ENCODE assay signal across 9 mouse cellular contexts in genomic region chr7:144838522-144839503, GRCm38 (mm10). TPM values are rescaled to one million over a fixed set of nuclear protein-coding genes. Genes with fewer than 3 reads are reported as not detected.
DNase-seq lines count a peak whose midpoint lies in the region; ATAC-seq lines count a peak whose summit lies in the region.
"Had no signal": no experiment of that assay in that cellular context is flagged by ENCODE, and none has a peak within 500 bp of the region (broad histone marks: within the 10 kb centered on the region; RNA-seq: fewer than 3 reads in every experiment).

No protein-coding gene starts in this region.

- peak; percentile 81 for DNase-seq in heart, adult 11 months
- no peak for DNase-seq in heart, adult 18-20 months
- peak; percentile 39 for DNase-seq in 416B (ENCODE audit: low read depth)
- peak; percentile 57 for DNase-seq in embryonic facial prominence, embryonic 11.5 days (ENCODE audit: low spot score)
- DNase-seq in left cerebral cortex, postnatal 25 days (ENCODE audit: low spot score in 2 of 2), result peak; percentile 12 to 15
- no peak for DNase-seq in ovary, postnatal 36 days (ENCODE audit: low spot score)

- intact Hi-C loops in left cerebral cortex, postnatal 25 days (cut with DNase I), result no loop called here

- no peaks in the 10 kb centered on the region for H3K36me3 ChIP-seq in embryonic facial prominence, embryonic 11.5 days (replicated peaks; ENCODE audit: control insufficient read depth, insufficient read depth, low read depth, low read length)
- no peaks in the 10 kb centered on the region for H3K36me3 ChIP-seq in neural tube, embryonic 14.5 days (ENCODE audit: control insufficient read depth, insufficient read depth, low read length)

- ATAC-seq in embryonic facial prominence, embryonic 11.5 days (replicated peaks; ENCODE audit: insufficient number of reproducible peaks, low FRiP score, low TSS enrichment, low read depth), result no peak
- peak; percentile 74 for ATAC-seq in neural tube, embryonic 14.5 days (ENCODE audit: low read depth)
- ATAC-seq in monocyte, adult 5-6 weeks (replicated peaks; ENCODE audit: insufficient number of reproducible peaks, low FRiP score, low TSS enrichment, poor library complexity, severe bottlenecking), result no peak

- peak overlapping the region; percentile 35 for H3K4me3 ChIP-seq in embryonic facial prominence, embryonic 11.5 days (ENCODE audit: low read depth, low read length)
- H3K4me3 ChIP-seq in neural tube, embryonic 14.5 days (ENCODE audit: low read depth, low read length), result peak overlapping the region; percentile 40

- H3K27me3 ChIP-seq in embryonic facial prominence, embryonic 11.5 days (ENCODE audit: control insufficient read depth, insufficient read depth, low read length), result peaks cover 53% of the 10 kb centered on the region
- peaks cover 44% of the 10 kb centered on the region for H3K27me3 ChIP-seq in neural tube, embryonic 14.5 days (ENCODE audit: control insufficient read depth, insufficient read depth, low read length)

- no peaks in the 10 kb centered on the region; the same call in 1 of the 2 replicates for H3K4me1 ChIP-seq in embryonic facial prominence, embryonic 11.5 days (ENCODE audit: control insufficient read depth, insufficient read depth, low read length)
- peaks cover 9% of the 10 kb centered on the region; the same call in 1 of the 2 replicates for H3K4me1 ChIP-seq in neural tube, embryonic 14.5 days (ENCODE audit: control insufficient read depth, insufficient read depth, low read length)

- peak overlapping the region; percentile 56 for H3K4me2 ChIP-seq in embryonic facial prominence, embryonic 11.5 days (ENCODE audit: low read depth, low read length)
- H3K4me2 ChIP-seq in neural tube, embryonic 14.5 days (ENCODE audit: low read depth, low read length), result peak overlapping the region; percentile 60

- WGBS in embryonic facial prominence, embryonic 11.5 days, result under 1% methylated on average over 94 of the region's 94 CpGs
- WGBS in neural tube, embryonic 14.5 days, result under 1% methylated on average over 94 of the region's 94 CpGs

- H3K9me3 ChIP-seq in embryonic facial prominence, embryonic 11.5 days (replicated peaks; ENCODE audit: control insufficient read depth, low read length), result no peaks in the 10 kb centered on the region
- no peaks in the 10 kb centered on the region for H3K9me3 ChIP-seq in neural tube, embryonic 14.5 days (ENCODE audit: control insufficient read depth, low read length)

- H3K27ac ChIP-seq in embryonic facial prominence, embryonic 11.5 days (replicated peaks; ENCODE audit: low read depth, low read length), result no peak overlapping the region
- H3K27ac ChIP-seq in neural tube, embryonic 14.5 days (ENCODE audit: low read depth, low read length), result no peak overlapping the region

- 0 out of 2 replicates have a peak overlapping the region, but pooled peaks have one; percentile 34 for H3K9ac ChIP-seq in embryonic facial prominence, embryonic 11.5 days (replicated peaks; ENCODE audit: low read length)
- peak overlapping the region; percentile 26; the same call in 1 of the 2 replicates for H3K9ac ChIP-seq in neural tube, embryonic 14.5 days (replicated peaks; ENCODE audit: low read depth, low read length)

RNA-seq across cellular contexts. Expression of gene Fgf3, which starts 0.9 kb away (rescaled TPM):
- total RNA-seq in heart, adult 18-20 months (2021), result not detected
- polyA plus RNA-seq in embryonic facial prominence, embryonic 11.5 days (2014; fragmentation: Nextera tagmentation; extraction: Ambion mirVana), result 0.61 and 1.0 TPM in 2 replicates
- 1 to 10 TPM in 1 of 2 experiments, under 1 TPM in 1; 0.89 to 1.1 TPM for total RNA-seq in left cerebral cortex, postnatal 25 days (2021)
- 0.39 and 0.59 TPM in 2 replicates for polyA plus RNA-seq in neural tube, embryonic 14.5 days (2014; fragmentation: Nextera tagmentation; extraction: Ambion mirVana)
- total RNA-seq in monocyte, adult 5-6 weeks (2017), result 2.0 TPM in 1 of 3 replicates, not detected in the others
- total RNA-seq: MEL had no signal

RNA-seq across cellular contexts. Expression of gene Fgf4, which starts 8.4 kb away (rescaled TPM):
- not detected for total RNA-seq in heart, adult 18-20 months (2021)
- 0.07 TPM in 1 of 2 replicates, not detected in the other for polyA plus RNA-seq in embryonic facial prominence, embryonic 11.5 days (2014; fragmentation: Nextera tagmentation; extraction: Ambion mirVana)
- total RNA-seq in left cerebral cortex, postnatal 25 days (2021), result not detected
- polyA plus RNA-seq in neural tube, embryonic 14.5 days (2014; fragmentation: Nextera tagmentation; extraction: Ambion mirVana), result not detected in 2 replicates
- not detected in 3 replicates for total RNA-seq in monocyte, adult 5-6 weeks (2017)
- total RNA-seq: MEL had no signal

RNA-seq across cellular contexts. Expression of gene Fgf15, which starts 57.5 kb away (rescaled TPM):
- total RNA-seq in heart, adult 18-20 months (2021), result not detected
- 25.4 and 29.1 TPM in 2 replicates for polyA plus RNA-seq in embryonic facial prominence, embryonic 11.5 days (2014; fragmentation: Nextera tagmentation; extraction: Ambion mirVana)
- total RNA-seq in left cerebral cortex, postnatal 25 days (2021), result not detected
- 11.9 and 13.3 TPM in 2 replicates for polyA plus RNA-seq in neural tube, embryonic 14.5 days (2014; fragmentation: Nextera tagmentation; extraction: Ambion mirVana)
- not detected in 3 replicates for total RNA-seq in monocyte, adult 5-6 weeks (2017)

Comparison
In these comparisons a context has a peak if more than half of its experiments do, and no peak if none do; other contexts are left out.
1. DNase-seq: peak in heart, adult 11 months (single experiment), 416B (single experiment), embryonic facial prominence, embryonic 11.5 days (single experiment) and left cerebral cortex, postnatal 25 days (2 of 2); none in heart, adult 18-20 months (0 of 2) and ovary, postnatal 36 days (single experiment).